Mouse (Mus musculus): ENCODE measurements around the gene Gm11639.

GRCm38 (mm10) chr11:105146593-105146992 lies 461.1 kb downstream of the Gm11639 start, which contains the start of gene Gm10842:
- TF ChIP-seq CTCF (IDR thresholded peaks at IDR 0.05; ENCODE audit: low read depth), result no peak
- TF ChIP-seq EP300 (IDR thresholded peaks at IDR 0.05; ENCODE audit: low read depth), result no peak

Data from liver, postnatal 0 days (tissue).